Mouse (Mus musculus) heart, postnatal 36 days (tissue): ENCODE measurements around the gene Gab3. TPM values are rescaled to one million over a fixed set of nuclear protein-coding genes. Genes with fewer than 3 reads are reported as not detected.

Experiments
- DNase-seq, 2 experiments: peaks; one replicate each; pipeline ENCODE4 v3.0.0; 2021 to 2022
- intact Hi-C: fragments of 180-260 bp; cut with DNase I; formaldehyde crosslinking; loops from one replicate; pipeline ENCODE4 v1.15.1; 2025
- total RNA-seq, 2 experiments: library from RNA; stranded (reverse); gene quantifications; 2 replicates each; pipeline ENCODE4 v1.2.3; 2021

The Gab3 gene
- total RNA-seq, result 1 to 10 TPM; 1.3 to 1.5 TPM

DNA sequence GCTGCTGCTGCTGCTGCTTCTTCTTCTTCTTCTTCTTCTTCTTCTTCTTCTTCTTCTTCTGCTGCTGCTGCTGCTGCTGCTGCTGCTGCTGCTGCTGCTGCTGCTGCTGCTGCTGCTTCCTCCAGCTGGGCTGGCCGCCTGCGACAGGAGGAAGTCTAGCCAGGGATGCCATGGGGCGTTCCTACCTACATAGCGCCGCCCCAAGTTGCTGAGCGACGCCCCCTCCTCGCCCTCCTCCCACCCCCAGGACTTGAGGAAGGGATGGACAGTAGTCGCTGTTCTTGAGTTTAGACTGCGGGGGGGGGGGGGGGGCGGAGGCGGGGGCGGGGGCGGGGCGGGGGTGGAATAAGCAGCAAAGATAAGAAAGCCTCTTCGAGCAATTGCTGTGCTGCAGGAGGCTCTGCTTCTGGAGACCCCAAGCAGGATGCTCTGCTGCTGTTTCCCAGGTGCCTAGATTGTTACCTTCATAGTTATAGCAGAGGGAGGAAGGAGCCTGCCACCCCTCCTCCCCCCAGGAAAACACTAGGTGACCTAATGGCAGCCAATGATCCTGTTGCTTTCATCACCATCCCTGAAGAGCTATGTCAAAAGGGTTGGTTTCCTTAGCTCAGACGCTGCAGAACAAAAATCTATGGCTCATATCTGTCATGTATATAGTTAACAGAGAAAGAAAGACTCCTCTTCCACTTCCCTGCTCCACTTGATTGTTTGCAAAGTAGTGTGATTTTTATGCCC is at the start of gene Gab3:
Gene Gab3, minus strand, starts transcription at position 685 of the 735 bp plus-strand sequence.
- intact Hi-C loops, result no loop called here
- DNase-seq, result peak in 1 of 2 experiments; percentile 60

- intact Hi-C loops, result no loop called here
These were observed 45.4 kb upstream of the Gab3 start, which contains the start of gene Mpp1 for GRCm38 (mm10) chrX:75130467-75131160. Gene Mpp1, minus strand, starts transcription at chrX:75131016.

GRCm38 (mm10) chrX:75129474-75129873 is 44.2 kb upstream of the Gab3 start:
- intact Hi-C loops, result no loop called here
- no peak for DNase-seq

More at GRCm38 (mm10) chrX:75130467-75131160, 45.4 kb upstream of the Gab3 start, which contains the start of gene Mpp1:
- peak; percentile 76 to 77 for DNase-seq

- no peak for DNase-seq
- intact Hi-C loops, result no loop called here
These were observed 43.2 kb upstream of the Gab3 start for GRCm38 (mm10) chrX:75128333-75128980.

GRCm38 (mm10) chrX:75126893-75127292 is 41.6 kb upstream of the Gab3 start:
- intact Hi-C loops, result no loop called here
- DNase-seq, result no peak

DNA sequence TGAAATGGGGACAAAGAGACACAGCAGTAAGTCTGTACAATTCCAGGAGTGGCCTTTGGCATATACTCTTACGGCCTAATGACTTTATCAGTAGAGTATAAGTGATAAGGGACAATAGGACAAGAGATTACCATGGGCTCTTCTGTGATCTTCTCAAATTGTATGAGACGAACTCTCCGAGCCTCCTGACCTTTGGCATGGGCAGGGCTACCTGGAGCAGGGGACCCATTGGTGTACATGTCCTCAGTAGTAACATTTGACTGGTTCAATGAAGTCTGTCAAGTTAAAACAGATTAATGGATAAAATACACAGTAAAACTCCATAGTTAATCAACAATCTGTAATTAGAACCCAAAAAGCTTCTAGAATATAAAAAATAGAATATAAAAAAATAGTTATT is 40.3 kb upstream of the Gab3 start:
- intact Hi-C loops, result no loop called here
- no peak for DNase-seq

DNA sequence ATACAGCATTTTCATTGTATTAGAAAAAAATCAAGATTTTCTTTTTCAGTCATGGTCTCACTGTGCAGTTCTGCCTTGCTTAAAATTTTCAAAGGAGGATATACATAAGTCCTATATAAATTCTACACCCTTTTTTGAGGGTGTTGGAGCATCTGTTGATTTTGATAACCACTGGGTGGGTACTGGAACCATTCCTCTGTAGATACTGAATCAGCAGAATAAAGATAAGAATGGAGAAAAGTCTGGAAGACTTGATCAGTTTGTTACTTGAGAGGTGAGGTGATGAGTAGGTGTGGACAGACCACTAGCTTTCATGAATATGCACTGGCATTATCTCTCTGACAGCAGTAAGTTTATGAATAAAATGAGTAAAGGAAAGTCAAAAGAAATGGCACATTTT is 30.3 kb upstream of the Gab3 start:
- intact Hi-C loops, result loop anchor here (10.0 kb wide), 1 partner anchor 279 kb away; no protein-coding TSS in a partner anchor
- no peak for DNase-seq

- no peak for DNase-seq
- intact Hi-C loops, result no loop called here
These were observed 17.0 kb upstream of the Gab3 start for GRCm38 (mm10) chrX:75102293-75102692.

- DNase-seq, result no peak
- intact Hi-C loops, result no loop called here
These were observed 13.5 kb upstream of the Gab3 start for GRCm38 (mm10) chrX:75098799-75099198.

GRCm38 (mm10) chrX:75096163-75096770 is 11.0 kb upstream of the Gab3 start:
- intact Hi-C loops, result no loop called here
- peak; percentile 5 to 13 for DNase-seq

DNA sequence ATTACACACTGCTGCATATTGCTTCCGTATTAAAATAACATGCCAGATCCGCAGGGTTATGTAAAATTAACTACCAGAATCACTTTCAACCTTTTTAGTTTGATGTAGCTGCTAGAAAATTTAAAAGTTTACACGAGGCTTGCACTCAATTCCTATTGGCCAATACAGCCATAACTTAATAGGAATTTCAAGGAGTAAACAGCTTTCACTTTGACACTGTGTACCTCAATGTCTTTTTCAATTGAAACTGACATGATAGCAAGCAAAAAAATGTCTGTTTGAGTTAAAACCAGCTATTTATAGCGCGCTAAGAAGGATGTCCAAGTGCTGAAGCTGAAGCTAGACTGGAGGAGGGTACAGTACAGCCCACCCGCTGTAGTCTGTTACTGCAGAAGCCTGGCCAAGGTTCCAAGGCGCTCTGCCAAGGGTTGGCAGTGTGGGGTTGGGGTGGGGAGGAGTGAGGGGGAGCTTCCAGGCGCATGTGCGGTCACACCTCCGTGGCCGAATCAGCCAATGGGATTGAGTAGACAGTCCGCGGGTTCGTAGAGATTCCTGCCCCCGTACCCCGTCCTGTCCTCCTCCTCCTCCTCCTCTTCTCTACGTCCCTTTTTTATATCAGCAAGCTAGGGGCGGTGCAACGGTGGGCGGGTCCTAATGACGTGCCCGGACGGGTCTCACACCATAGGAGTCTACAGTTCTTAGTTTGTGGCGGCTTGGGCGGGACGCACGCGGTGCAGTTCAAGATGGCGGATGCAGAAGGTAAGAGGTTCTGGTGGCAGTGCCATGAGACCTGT is 10.3 kb upstream of the Gab3 start, which contains the start of gene Dkc1:
Gene Dkc1, plus strand, starts transcription at position 486 of the 794 bp plus-strand sequence.
- peak; percentile 82 to 86 for DNase-seq
- intact Hi-C loops, result no loop called here

GRCm38 (mm10) chrX:75085654-75086053 is 396 bp upstream of the Gab3 start:
- intact Hi-C loops, result no loop called here
- DNase-seq, result no peak

DNA sequence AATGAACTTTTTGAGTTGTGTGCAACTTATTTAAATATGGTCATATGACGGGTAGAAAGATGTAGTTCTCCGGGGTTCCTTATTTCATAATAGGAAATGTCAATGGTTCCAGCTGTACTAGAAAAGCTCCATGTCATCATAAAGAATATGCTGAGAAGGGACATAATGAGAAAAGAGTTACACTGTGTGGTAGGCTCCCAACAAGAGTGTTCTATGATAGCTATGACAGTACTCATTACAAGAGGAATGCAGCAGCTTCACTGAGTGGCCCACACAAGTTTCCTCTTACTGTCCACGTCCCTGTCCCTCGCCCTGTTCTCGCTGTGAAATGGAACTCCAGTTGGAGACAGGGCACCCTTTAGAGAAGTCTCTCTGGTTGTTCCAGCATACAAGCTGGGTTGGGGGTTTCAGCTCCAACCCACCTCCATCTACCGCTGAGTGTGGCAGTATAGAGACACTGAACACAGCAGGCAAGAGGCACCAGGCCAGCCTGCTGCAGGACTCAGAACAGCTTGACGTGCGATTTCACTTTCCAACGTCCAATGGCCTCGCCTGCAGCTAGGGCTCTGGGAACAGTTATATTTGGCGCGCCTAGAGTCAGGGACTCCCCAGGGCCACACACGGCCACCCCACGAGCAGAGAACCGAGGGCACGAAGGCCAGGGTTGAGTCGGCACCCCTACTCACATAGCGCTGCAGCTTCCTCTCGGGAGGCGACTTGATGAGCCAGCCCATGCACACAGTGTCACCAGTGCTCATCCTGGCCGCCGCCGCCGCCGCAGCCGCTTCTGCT is 1.1 kb downstream of the Gab3 start:
- peak; percentile 14 to 47 for DNase-seq
- intact Hi-C loops, result no loop called here

GRCm38 (mm10) chrX:75082351-75082750 is 2.9 kb downstream of the Gab3 start:
- no peak for DNase-seq
- intact Hi-C loops, result no loop called here

DNA sequence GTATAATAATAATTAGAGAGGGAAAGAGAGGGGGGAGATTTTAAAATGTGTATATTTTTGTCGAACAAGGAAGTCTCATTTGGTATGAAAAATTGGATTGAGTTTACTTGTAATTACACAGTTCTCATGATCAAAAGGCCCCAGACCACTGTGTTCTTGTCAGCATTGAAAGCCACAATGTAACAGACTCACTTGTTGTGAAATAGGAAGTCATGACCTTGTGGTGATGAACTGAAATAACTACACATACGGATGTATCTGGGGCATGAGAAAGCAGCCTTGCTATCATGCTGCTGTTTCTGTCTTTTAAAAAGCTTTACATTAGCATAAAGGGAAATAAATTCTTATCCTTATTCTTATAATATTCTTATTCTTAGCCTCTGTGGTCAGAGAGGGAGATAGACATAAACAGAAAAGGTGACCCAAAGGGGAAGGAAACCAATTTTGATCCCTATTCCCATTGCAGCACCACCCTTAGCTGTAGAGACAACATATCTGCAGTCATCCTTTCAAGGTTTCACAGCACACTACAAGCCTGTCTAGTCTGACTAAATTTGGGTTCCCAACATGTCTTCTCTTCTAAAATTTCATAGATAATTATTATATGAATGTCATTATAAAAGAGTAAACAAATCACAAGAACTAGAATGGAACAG is 29.0 kb downstream of the Gab3 start:
- DNase-seq, result no peak
- intact Hi-C loops, result no loop called here

- peak; percentile 13 to 21 for DNase-seq
- intact Hi-C loops, result no loop called here
These were observed 38.2 kb downstream of the Gab3 start for GRCm38 (mm10) chrX:75046921-75047635.

- intact Hi-C loops, result no loop called here
- DNase-seq, result no peak
These were observed 39.3 kb downstream of the Gab3 start for GRCm38 (mm10) chrX:75045931-75046330.

DNA sequence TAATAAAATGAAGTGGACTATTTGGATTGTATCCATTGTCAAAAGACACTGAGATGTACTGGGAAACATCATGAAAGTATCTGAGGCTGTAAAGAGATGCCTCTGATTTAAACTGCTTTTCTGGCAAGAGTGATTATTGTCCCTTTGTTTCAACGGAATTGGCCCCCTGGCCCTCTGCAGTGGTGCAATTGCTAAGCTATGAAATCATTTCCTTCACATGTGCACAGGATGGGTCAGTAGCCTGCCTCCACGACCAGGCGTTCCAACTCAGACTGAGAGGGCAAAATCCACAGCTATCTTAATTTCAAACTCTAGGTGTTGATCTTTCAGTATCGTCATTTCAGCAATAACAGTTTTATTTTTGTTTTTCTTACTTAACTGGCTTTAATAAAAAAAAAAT is 40.7 kb downstream of the Gab3 start:
- DNase-seq, result peak; percentile 5 to 18

More for the DNA sequence above, 40.7 kb downstream of the Gab3 start:
- intact Hi-C loops, result no loop called here
